Mouse (Mus musculus) T-helper 17 cell (primary cell): ENCODE data around the gene Mon1a.

ENCODE experiments used
- in situ Hi-C, 2 experiments: fragments of 300-600 bp; cut with MboI, MseI; formaldehyde crosslinking; loops; 1 replicate in 1 of 2; 2 replicates in 1 of 2; pipeline ENCODE4 v1.15.1; 2025; ENCODE audit warnings: high pct_unique_total_duplicates in 2 of 2

Mon1a gene

GRCm38 (mm10) chr9:107949184-107949921 lies 61.4 kb downstream of the Mon1a start:
- in situ Hi-C loops, result no loop called here

DNA sequence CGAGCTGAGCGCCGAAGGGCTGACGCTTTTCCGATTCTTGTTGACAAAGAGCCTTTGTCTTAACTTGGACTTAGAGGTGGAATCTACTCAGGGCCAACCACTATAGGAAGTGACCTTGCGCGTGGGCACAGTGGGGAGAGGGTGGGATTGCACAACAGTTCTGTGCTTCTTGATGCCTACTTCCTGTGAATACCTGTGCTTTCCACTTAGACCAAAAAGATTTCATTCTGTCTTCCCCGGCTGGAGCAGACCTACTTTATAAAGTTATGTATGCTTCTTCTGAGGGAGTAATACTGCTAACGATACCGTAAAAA lies 61.9 kb downstream of the Mon1a start, which contains the start of gene Traip:
Gene Traip, plus strand, starts transcription at position 215 of the 314 bp plus-strand sequence.
- in situ Hi-C loops, result no loop called here

DNA sequence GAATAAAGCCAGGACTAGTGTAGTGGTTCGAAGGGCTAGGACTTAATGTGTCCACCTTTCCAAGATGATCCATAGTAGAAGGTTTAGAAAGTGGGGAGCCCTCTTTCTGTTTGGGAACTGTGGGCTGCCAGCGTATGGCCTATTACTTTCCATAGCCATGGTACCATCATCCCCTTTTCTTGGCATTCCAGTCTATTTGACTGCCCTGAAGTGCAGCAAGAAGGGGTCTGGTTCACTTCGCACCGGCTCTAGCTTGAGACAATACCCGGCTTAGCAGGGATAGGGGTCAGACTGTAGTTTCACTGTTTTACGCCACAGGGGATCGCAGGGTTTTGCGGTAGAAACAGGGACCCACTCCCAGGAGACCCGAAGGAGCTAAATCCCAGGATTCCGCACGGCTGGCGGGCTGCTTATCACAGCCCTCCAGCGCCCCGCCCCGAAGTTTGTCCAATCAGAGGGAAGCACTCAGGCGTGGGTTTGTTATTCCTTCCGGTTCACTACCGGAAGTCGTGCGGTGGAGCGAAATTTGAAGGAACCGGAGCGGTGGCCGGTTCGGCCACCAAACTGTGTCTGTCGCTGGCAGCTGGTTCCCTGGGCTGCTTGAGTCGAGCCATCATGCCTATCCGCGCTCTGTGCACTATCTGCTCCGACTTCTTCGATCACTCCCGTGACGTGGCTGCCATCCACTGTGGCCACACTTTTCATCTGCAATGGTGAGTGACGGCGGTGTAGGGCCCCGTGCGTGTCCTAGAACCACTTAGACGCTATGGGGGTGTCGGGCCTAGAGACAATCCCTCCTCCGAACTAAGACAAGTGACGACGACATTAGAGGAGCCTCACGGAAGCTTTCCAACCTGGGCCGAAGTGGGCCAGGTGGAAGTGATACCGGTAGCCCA lies 62.8 kb downstream of the Mon1a start:
- in situ Hi-C loops, result no loop called here
